Mouse (Mus musculus) spleen, adult 18-20 months (tissue): ENCODE data around the gene Gm773.
"Not testable (repeated sequence)": the region's sequence is repeated elsewhere in the genome, so short reads cannot be mapped to it uniquely, and the experiment has no call there.

Experiments
- DNase-seq, 2 experiments: peaks; one replicate each; pipeline ENCODE4 v3.0.0; 2022; ENCODE audit warnings: mixed read lengths in 2 of 2

Gm773 gene

GRCm38 (mm10) chrX:56212771-56213170, at the start of gene Gm773:
Gene Gm773 (minus strand): TSS chrX:56212881.
- DNase-seq = no peak

- DNase-seq = not testable (repeated sequence)
These were observed 26.2 kb downstream of the Gm773 start for GRCm38 (mm10) chrX:56186449-56186848.

GRCm38 (mm10) chrX:56151396-56151795, 61.3 kb downstream of the Gm773 start:
- no peak for DNase-seq
